Mouse (Mus musculus) cerebellum, adult 2 months (tissue): Measurements from ENCODE around the gene Arhgap17.

ENCODE experiments used
- CTCF ChIP-seq: fragments of 200-500 bp; IDR thresholded peaks from 2 replicates; pipeline ENCODE4 v1.5.1; 2011; ENCODE audit warnings: low read depth, mild to moderate bottlenecking, control low read depth, low read length, moderate library complexity, borderline replicate concordance; ENCODE audit not compliant: insufficient read depth
- POLR2A ChIP-seq: fragments of 200-500 bp; IDR thresholded peaks from 2 replicates; pipeline ENCODE4 v1.6.1; 2011; ENCODE audit warnings: low read length, control low read depth, borderline replicate concordance; ENCODE audit not compliant: insufficient read depth

- TF ChIP-seq POLR2A, result no peak
- no peak for TF ChIP-seq CTCF
Observed at GRCm38 (mm10) chr7:123396900-123397299, 27.2 kb upstream of the Arhgap17 start.
